Mouse (Mus musculus): ENCODE results near the gene Asic2.

Asic2 gene

GRCm38 (mm10) chr11:81515754-81516153 lies 452.5 kb downstream of the Asic2 start:
- DNase-seq (ENCODE audit: low spot score) = no peak

GRCm38 (mm10) chr11:81512434-81512833 lies 455.8 kb downstream of the Asic2 start:
- DNase-seq (ENCODE audit: low spot score) = no peak

GRCm38 (mm10) chr11:81511401-81511800 lies 456.9 kb downstream of the Asic2 start:
- no peak for DNase-seq (ENCODE audit: low spot score)

- DNase-seq (ENCODE audit: low spot score) = no peak
These were observed 459.6 kb downstream of the Asic2 start for GRCm38 (mm10) chr11:81508385-81509233.

GRCm38 (mm10) chr11:81504791-81505430 lies 463.3 kb downstream of the Asic2 start:
- DNase-seq (ENCODE audit: low spot score) = no peak

- no peak for DNase-seq (ENCODE audit: low spot score)
These were observed 466.6 kb downstream of the Asic2 start for GRCm38 (mm10) chr11:81501473-81502246.

- no peak for DNase-seq (ENCODE audit: low spot score)
These were observed 469.3 kb downstream of the Asic2 start for GRCm38 (mm10) chr11:81498990-81499389.

GRCm38 (mm10) chr11:81497652-81498391 lies 470.4 kb downstream of the Asic2 start:
- no peak for DNase-seq (ENCODE audit: low spot score)

GRCm38 (mm10) chr11:81496446-81496845 lies 471.8 kb downstream of the Asic2 start:
- no peak for DNase-seq (ENCODE audit: low spot score)

- DNase-seq (ENCODE audit: low spot score) = no peak
These were observed 475.9 kb downstream of the Asic2 start for GRCm38 (mm10) chr11:81492351-81492750.

GRCm38 (mm10) chr11:81489144-81489735 lies 479.0 kb downstream of the Asic2 start:
- no peak for DNase-seq (ENCODE audit: low spot score)

GRCm38 (mm10) chr11:81488681-81489080 lies 479.6 kb downstream of the Asic2 start:
- no peak for DNase-seq (ENCODE audit: low spot score)

GRCm38 (mm10) chr11:81486265-81486940 lies 481.9 kb downstream of the Asic2 start:
- no peak for DNase-seq (ENCODE audit: low spot score)

- DNase-seq (ENCODE audit: low spot score) = no peak
These were observed 487.1 kb downstream of the Asic2 start for GRCm38 (mm10) chr11:81481198-81481597.

- no peak for DNase-seq (ENCODE audit: low spot score)
These were observed 492.0 kb downstream of the Asic2 start for GRCm38 (mm10) chr11:81476231-81476630.

- DNase-seq (ENCODE audit: low spot score) = no peak
These were observed 494.1 kb downstream of the Asic2 start for GRCm38 (mm10) chr11:81474121-81474520.

- DNase-seq (ENCODE audit: low spot score) = no peak
These were observed 506.1 kb downstream of the Asic2 start for GRCm38 (mm10) chr11:81462199-81462598.

- no peak for DNase-seq (ENCODE audit: low spot score)
These were observed 506.5 kb downstream of the Asic2 start for GRCm38 (mm10) chr11:81461748-81462147.

- no peak for DNase-seq (ENCODE audit: low spot score)
These were observed 513.3 kb downstream of the Asic2 start for GRCm38 (mm10) chr11:81454921-81455320.

- no peak for DNase-seq (ENCODE audit: low spot score)
These were observed 514.1 kb downstream of the Asic2 start for GRCm38 (mm10) chr11:81454111-81454510.

- DNase-seq (ENCODE audit: low spot score) = no peak
These were observed 519.0 kb downstream of the Asic2 start for GRCm38 (mm10) chr11:81449271-81449705.

Data from spleen, adult 12 weeks (tissue).